Mouse (Mus musculus) brain, embryonic 14.5 days (tissue): ENCODE data around the gene Gmds. TPM values are rescaled to one million over a fixed set of nuclear protein-coding genes. Genes with fewer than 3 reads are reported as not detected.

ENCODE experiments used
- DNase-seq: peaks from one replicate; pipeline ENCODE4 v3.0.0-alpha.2; 2011; ENCODE audit warnings: low read depth
- CTCF ChIP-seq: fragments of 200-500 bp; IDR thresholded peaks from 2 replicates; pipeline ENCODE4 v1.5.1; 2012; ENCODE audit warnings: inconsistent platforms, mild to moderate bottlenecking, moderate library complexity, borderline replicate concordance; ENCODE audit not compliant: insufficient read depth, insufficient read length; ENCODE audit errors: extremely low read depth
- POLR2A ChIP-seq: fragments of 200-500 bp; IDR thresholded peaks from 2 replicates; pipeline ENCODE4 v1.6.1; 2012; ENCODE audit warnings: mild to moderate bottlenecking, inconsistent platforms, borderline replicate concordance; ENCODE audit not compliant: poor library complexity, insufficient read depth, insufficient read length, severe bottlenecking; ENCODE audit errors: extremely low read depth
- polyA plus RNA-seq: library from polyadenylated mRNA; depleted of rRNA; stranded (reverse); fragments of >200 nt; gene quantifications from 2 replicates; pipeline ENCODE4 v1.2.3, GENCODE M21; 2012

The Gmds gene
- polyA plus RNA-seq, 1 experiment, result 19.8 TPM

DNA sequence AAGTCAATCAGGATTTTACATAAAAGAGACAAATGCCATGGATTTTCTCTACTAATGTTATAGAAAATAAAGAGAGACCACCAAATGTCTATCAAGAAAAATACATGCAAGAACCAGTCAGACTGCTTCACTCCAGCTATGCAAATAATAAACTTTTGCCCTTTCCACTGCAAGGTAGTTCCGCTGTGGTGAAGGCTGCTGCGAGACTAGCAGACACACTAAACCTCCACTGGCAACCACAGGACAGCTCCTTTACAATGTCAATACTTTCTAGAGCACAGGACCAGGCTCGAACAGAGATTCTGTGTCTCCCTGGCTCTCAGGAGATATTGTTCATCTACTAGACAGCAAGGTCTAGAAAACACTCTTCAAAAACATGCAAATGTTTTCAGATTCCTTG lies 71.8 kb downstream of the Gmds start:
- peak; percentile 9 for DNase-seq
- TF ChIP-seq CTCF, result no peak
- no peak for TF ChIP-seq POLR2A

GRCm38 (mm10) chr13:32256121-32256520 lies 82.4 kb downstream of the Gmds start:
- TF ChIP-seq CTCF, result no peak
- no peak for TF ChIP-seq POLR2A
- DNase-seq, result no peak

DNA sequence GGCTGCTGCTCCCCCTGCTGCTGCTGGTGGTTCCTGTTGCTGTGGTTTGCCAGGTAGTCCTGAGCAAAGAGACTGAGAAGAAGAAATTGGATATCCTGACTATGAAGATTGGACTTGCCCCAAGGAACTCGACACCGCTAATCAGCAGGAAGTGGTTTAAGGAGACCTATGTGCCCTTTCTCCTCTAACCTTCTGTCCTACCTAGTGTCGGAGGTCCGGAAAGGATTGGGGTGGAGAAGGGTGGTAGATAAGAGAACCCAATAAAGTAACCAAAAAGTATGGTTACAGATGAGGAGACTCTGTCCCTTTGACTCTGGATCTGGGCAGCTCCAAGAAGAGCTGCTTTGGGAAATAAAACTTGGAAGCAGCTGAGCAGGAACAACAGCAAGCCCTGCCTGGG lies 86.3 kb downstream of the Gmds start:
- no peak for DNase-seq
- TF ChIP-seq CTCF, result no peak
- TF ChIP-seq POLR2A, result no peak

DNA sequence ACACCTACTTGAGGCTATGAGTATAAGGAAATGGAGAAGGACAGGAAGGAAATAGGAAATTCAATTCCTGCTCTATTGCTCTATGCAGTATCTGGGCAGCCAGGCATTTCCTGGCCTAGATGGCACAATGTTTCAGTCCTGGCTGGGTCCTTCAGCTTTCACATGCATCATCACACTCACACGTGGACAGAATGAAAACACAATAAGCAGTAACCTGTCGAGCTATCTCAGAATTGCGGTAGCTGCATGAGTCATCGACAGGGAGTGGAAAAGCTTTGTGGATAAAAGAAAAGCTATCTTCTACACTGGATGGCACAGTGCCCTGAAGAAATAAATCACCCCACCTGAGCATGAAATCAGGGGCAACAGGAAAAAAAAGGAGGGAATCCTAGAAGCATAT lies 96.3 kb downstream of the Gmds start:
- TF ChIP-seq CTCF, result no peak
- no peak for TF ChIP-seq POLR2A
- DNase-seq, result no peak

- peak; percentile 6 for DNase-seq
- TF ChIP-seq POLR2A (no peak), CTCF (no peak)
These were observed 102.3 kb downstream of the Gmds start for GRCm38 (mm10) chr13:32236269-32236678.

DNA sequence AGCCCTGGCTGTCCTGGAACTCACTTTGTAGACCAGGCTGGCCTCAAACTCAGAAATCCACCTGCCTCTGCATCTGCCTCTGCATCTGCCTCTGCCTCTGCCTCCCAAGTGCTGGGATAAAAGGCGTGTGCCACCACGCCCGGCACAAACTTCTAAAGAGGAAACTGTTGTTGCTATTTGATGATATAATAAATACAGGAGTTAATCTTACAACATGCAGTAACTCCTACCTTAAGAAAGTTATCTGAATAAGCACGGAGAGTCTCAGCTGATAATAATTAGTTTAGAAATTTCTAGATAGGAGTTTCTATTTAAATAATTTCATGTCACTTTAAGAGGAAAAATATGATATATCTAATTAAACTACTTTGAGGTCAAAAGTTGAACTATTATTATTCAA lies 103.5 kb downstream of the Gmds start:
- no peak for DNase-seq
- no peak for TF ChIP-seq POLR2A
- TF ChIP-seq CTCF, result no peak

GRCm38 (mm10) chr13:32234019-32234418 lies 104.5 kb downstream of the Gmds start:
- DNase-seq, result no peak
- TF ChIP-seq POLR2A (no peak), CTCF (no peak)

DNA sequence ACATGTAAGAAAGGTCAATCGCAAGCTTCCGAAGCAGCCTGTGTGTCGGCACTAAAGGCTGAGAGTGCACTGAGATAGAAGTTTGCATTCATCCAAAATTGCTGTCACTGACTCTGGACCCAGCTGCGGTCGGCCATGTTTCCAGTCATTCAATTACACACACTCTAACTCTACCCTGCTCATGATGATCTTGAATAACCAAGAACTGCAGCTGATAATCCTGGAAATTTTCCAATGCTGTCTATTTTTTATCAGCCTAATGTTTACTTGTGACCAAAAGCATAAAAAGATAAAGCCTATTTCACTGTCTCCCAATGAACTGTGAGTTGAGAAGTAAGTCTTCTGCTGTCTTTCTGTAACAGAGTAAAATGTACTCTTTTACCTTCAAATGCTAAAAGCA lies 106.1 kb downstream of the Gmds start:
- TF ChIP-seq CTCF (no peak), POLR2A (no peak)
- no peak for DNase-seq

DNA sequence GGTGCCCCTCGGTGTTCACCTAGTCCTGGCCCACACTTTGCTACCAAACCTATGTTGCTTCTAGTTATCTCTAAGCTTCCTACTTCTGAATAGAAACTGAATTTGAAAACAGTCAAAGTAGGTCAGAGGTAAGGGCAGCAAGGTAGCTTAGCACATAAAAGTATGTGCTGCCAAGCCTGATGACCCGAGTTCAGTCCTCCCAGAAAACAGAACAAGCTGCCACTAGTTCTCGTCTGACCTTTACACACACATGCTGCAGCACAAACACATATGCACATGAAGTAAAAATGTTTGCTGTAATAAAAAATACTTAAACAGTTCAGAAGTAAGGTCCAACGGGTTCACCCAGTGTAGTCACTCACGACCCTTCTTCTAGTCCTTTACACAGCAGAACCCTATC lies 106.6 kb downstream of the Gmds start:
- no peak for TF ChIP-seq CTCF
- no peak for TF ChIP-seq POLR2A
- no peak for DNase-seq

- no peak for DNase-seq
- TF ChIP-seq POLR2A (no peak), CTCF (no peak)
These were observed 110.5 kb downstream of the Gmds start for GRCm38 (mm10) chr13:32227874-32228562.

GRCm38 (mm10) chr13:32217647-32218046 lies 120.9 kb downstream of the Gmds start:
- TF ChIP-seq POLR2A, result no peak
- no peak for TF ChIP-seq CTCF
- no peak for DNase-seq

DNA sequence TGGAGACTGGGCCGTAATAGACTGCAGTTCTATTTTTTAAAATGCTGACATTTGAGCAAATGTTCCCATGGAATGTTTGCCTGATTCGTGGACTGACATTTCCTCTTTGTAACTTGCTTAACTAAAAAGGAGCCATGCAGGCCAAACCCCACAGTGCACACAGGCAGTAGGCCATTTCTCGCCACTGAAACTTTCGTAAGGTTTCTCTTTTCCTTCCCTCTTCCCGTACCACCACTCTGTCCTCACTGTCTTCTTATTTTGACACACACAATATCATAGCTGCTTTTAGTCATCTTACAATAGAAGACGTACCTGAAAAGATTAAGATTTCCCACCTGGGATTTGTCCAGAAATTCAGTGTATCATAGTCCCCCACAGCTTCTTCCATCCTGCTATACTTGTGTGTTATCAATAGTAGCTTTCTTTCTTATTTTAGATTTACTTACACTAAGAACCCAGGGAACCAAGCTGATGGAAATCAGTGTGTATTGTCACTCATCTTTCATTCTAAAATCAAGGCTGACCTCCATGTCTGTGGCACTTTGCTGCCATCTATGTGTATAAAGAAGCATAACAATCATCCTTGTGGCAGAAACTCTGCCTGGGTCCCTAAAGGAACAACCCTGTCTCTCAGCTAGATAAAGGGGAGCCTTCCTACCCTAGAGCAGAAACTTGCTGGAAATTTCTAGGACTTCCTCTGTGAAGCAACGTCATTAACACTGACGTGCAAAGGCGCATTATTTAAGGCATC lies 124.7 kb downstream of the Gmds start:
- TF ChIP-seq POLR2A (no peak), CTCF (peak; percentile 63; the same call in 1 of the 2 replicates)
- DNase-seq, result peak; percentile 82
